Mouse (Mus musculus) adrenal gland, adult 10 weeks (tissue): ENCODE measurements around the gene Hint2. TPM values are rescaled to one million over a fixed set of nuclear protein-coding genes. Genes with fewer than 3 reads are reported as not detected.

Experiments used
- polyA plus RNA-seq: library from polyadenylated mRNA; stranded (reverse); fragments of 350-450 nt; fragmentation: Illumina TruSeq; extraction: RNeasy Lipid Tissue Mini Kit (QIAGEN cat#74804); gene quantifications from one replicate; pipeline ENCODE4 v1.2.3, GENCODE M21; 2014; ENCODE audit warnings: low read depth, low replicate concordance

The Hint2 gene
- 3.3 TPM for polyA plus RNA-seq

GRCm38 (mm10) chr4:43656339-43657109 lies at the start of gene Hint2:
TSS of gene Hint2 (minus strand) at chr4:43656466.

DNA sequence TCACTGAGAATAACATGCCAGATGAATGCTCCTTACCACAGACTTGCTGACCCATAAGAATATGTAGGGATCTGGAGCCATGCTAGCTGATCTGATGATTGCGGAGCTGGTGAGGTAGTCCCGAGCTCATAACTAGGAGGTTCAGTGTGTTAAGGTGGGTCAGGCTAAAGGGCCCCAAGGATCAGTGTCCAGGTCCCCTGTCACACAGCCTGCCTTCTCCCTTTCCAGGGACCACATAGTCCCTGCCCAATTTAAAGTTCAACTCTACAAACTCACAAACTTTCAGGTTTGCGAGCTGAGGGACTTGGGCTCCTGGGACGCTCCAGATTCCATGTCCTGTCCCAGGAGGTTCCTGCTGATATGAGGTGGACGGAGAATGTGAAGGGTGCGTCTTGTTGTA lies 44.4 kb upstream of the Hint2 start, which contains the start of gene Olfr70:
Gene Olfr70, minus strand, starts transcription at position 101 of the 400 bp plus-strand sequence.

DNA sequence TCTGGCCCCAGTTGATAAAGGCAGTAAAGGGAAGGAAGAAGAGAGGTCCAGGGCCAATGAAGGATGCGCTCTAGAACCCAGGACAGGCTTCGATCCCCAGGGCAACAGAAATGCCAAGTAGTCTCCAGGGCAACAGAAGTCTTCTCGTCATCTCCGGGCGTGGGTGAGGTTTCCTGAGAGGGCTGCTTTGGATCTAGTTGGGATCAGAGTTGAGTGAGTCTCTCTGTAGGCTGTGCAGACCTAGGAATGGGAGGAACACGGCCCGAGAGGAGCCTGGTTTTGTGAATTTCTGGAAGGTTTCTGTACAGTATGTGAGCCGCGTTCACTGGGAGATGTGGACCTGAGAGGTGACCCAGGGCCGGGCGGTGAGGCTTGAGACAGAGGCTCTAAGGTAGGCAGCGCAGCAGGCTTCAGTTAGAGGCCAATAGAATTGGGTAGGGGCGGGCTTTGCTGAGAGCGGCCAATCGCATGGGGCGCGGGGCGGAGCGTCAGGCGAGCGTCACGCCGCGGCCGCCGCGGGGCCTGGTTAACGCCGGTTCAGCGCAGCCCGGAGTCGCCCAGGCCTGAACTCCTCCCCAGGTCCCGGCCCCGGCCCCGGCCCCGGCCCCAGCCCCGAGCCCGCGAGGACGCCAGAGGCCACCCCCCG lies 12.6 kb upstream of the Hint2 start, which contains the start of the genes Tmem8b and Fam221b:
Gene Tmem8b, plus strand, starts transcription at position 190 of the 646 bp plus-strand sequence.
Gene Fam221b, minus strand, starts transcription at position 364 of the 646 bp plus-strand sequence.

GRCm38 (mm10) chr4:43653161-43654015 lies 2.9 kb downstream of the Hint2 start, which contains the start of gene Spag8:
TSS of gene Spag8 (minus strand) at chr4:43653594.

DNA sequence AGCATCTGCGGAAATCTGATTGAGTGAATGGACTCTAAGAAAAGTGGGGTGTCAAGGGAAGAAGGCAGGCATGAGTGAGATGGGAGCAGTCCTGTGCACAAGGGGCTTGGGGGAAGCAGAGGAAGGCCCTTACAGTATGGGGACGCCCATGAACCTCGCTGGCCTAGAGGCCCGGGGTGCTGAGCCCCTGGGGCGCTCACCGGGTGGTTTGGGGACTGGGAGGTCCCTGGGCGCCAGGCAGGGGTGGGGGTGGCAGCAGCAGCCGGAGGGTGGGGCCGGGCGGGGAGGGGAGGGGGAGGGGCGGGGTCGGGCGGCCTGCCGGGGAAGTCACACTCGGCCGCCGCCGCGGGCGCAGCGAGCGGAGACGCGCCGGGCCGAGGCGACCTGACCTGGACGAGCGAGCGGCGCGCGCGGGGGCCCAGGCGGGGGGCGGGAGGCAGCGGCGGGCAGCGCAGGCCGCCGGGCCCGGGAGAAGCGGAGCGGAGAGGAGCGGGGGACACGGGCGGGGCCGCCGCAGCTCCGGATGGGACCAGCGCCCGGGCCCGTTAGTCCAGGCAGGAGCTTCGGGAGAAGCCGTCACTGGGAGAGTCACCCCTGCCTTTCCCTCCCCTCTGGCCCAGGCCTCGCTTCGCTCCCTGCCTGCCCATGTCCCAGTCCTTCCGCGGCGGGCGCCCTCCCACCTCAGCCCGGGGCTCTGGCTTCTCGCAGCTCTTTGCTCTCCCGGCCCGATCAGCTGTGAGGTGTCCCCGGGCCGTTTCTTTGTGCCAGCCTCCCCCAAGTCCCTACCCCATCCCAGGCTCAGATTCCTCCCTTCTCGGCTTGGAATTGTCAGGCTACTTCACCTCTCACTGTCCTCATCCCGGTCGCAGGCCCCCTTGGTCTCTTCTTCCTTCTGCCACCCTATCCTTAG lies 25.0 kb downstream of the Hint2 start, which contains the start of gene Npr2:
Gene Npr2, plus strand, starts transcription at position 890 of the 910 bp plus-strand sequence.

Other genes starting within 250 kb of the Hint2 start
- not detected for gene Fam166b, start 227.3 kb downstream of the Hint2 start, polyA plus RNA-seq
- 0.58 TPM for gene Tesk1, start 214.5 kb downstream of the Hint2 start, polyA plus RNA-seq
- gene Cd72, start 201.8 kb downstream of the Hint2 start, polyA plus RNA-seq: 1.6 TPM
- not detected for gene Sit1, start 172.7 kb downstream of the Hint2 start, polyA plus RNA-seq
- 10.8 TPM for gene Ccdc107, start 163.6 kb downstream of the Hint2 start, polyA plus RNA-seq
- 1.4 TPM for gene Arhgef39, start 156.8 kb downstream of the Hint2 start, polyA plus RNA-seq
- gene Car9, start 149.5 kb downstream of the Hint2 start, polyA plus RNA-seq: not detected
- 13.8 TPM for gene Tpm2, start 132.7 kb downstream of the Hint2 start, polyA plus RNA-seq
- gene Creb3, start 94.1 kb downstream of the Hint2 start, polyA plus RNA-seq: 30.6 TPM
- 297 TPM for gene Tln1, start 93.8 kb downstream of the Hint2 start, polyA plus RNA-seq
- 3.9 TPM for gene Rgp1, start 77.8 kb downstream of the Hint2 start, polyA plus RNA-seq
- gene Gba2, start 77.6 kb downstream of the Hint2 start, polyA plus RNA-seq: 2.4 TPM
- not detected for gene Msmp, start 72.0 kb downstream of the Hint2 start, polyA plus RNA-seq
- 9.6 TPM for gene Npr2, start 24.5 kb downstream of the Hint2 start, polyA plus RNA-seq
- gene Spag8, start 2.9 kb downstream of the Hint2 start, polyA plus RNA-seq: not detected
- gene Tmem8b, start 12.5 kb upstream of the Hint2 start, polyA plus RNA-seq: 2.6 TPM
- 0.17 TPM for gene Fam221b, start 12.7 kb upstream of the Hint2 start, polyA plus RNA-seq
- gene Olfr70, start 44.3 kb upstream of the Hint2 start, polyA plus RNA-seq: not detected
- not detected for gene Olfr71, start 53.8 kb upstream of the Hint2 start, polyA plus RNA-seq
- gene Hrct1, start 70.7 kb upstream of the Hint2 start, polyA plus RNA-seq: not detected
- gene Spaar, start 73.6 kb upstream of the Hint2 start, polyA plus RNA-seq: 0.87 TPM
- not detected for gene Olfr159, start 114.5 kb upstream of the Hint2 start, polyA plus RNA-seq
- gene Olfr156, start 167.4 kb upstream of the Hint2 start, polyA plus RNA-seq: not detected
- gene Olfr157, start 183.7 kb upstream of the Hint2 start, polyA plus RNA-seq: not detected
- not detected for gene Olfr155, start 195.1 kb upstream of the Hint2 start, polyA plus RNA-seq
- gene Reck, start 219.1 kb upstream of the Hint2 start, polyA plus RNA-seq: 22.4 TPM